Mouse (Mus musculus) MEL-GATA-1-ER (cell line): Measurements from ENCODE around the gene Negr1.

Source experiments
- DNase-seq: peaks from one replicate; pipeline ENCODE4 v3.0.0-alpha.2; 2012; ENCODE audit warnings: low read depth; ENCODE audit errors: extremely low read depth

Negr1 gene

GRCm38 (mm10) chr3:156901140-156901539 is 339.5 kb downstream of the Negr1 start:
- DNase-seq = no peak

DNA sequence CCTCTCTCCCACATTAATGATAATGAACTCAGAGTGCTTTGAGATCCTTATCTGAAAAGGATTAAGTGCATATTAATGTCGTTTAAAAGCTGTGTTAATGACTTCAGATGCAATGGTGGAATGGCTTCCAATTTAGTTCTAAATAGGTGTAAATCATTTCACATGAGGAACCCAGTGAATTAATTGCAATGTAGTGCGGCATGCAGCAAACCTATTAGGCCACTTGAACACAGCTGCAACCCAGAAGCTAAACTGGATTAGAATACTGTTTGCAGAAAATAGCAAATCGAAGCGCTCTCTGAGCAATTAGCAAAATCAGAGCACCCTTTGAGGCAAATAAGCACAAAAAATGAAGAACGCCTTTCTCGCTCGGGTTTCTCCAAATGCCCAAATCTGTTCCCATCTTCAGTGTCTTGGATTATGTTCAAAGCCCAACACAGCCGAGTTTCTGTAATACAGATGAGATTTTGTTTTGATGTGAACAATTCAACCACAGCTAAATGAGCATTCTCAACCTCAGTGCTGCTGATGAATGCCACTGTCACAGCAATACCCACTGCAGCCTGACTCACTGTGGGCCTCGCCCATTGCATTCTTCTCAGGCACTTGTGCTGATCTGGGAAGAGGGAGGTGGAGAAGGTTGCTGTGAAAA is 342.5 kb downstream of the Negr1 start:
- DNase-seq = no peak

DNA sequence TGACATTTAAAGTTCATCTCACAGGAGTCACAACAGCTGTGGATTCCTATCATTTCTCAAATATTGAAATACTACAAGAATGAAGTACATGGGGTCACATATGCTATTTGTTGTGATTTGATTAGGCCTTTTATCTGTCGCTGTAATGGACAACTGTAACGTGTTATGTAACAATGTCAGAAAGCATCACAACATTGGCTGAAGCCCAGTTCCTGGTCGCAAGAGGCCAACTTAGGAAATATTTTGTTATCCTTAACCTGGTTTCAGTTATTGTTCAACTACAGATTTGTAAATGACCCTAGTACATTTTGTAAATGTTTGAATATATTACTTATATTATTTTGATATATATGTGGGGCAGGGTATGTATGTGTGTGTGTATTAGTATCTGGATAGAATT is 351.2 kb downstream of the Negr1 start:
- DNase-seq = no peak

DNA sequence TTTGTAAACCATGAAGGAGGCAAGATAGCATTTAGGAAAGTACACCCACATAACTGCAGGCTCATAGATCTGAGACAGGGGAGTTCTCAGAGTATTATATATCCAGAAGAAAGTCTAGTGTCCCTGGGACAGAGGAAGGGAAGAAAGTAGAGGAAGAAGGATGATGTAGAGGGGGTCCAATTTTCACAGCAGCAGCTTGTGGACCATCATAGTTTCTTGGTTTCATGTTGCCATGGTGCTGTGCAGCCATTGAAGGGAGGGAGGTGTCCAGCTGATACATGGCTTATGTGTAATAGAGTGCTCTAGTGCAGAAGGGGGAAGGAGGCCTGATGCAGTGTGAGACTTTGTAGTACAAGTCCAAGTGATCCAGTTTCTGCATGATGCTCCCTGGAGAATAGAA is 359.8 kb downstream of the Negr1 start:
- DNase-seq = no peak

DNA sequence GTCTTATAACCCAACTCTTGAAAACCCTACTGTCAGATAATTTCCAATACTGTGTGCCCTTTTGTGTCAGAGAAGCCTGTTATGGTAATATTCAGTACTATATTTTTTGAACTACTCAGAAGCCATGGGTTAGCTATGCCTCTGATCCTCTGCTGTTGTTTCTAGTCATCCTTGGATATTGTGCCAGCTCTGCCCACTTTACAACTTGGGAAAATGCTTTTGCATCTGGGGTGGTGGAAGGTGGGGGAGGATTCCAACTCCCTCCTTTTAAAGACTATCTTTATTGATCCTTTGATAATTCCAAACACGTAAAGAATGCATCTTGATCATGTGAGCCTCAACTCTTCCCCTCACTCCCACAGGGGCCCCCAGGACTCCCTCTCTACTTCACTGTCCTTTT is 361.6 kb downstream of the Negr1 start:
- DNase-seq = no peak

DNA sequence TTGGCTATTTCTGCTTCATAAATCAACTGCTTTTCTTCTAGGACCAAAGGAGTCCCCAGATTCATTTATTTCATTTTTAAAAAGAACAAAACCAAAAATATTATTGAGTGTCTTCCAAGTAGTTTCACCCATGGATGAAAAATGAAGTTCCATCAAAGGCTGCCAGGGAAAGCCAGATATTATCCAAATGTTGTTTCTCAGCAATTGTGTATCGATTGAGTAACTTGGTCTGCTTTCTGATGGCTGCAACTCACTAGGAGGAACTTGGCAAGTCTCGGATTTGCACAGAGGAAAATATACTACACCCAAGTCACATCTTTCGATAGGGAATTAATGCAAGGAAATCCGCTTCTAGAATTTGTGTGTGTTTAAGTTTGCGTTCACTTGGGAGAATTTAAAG is 363.5 kb downstream of the Negr1 start:
- DNase-seq = no peak

DNA sequence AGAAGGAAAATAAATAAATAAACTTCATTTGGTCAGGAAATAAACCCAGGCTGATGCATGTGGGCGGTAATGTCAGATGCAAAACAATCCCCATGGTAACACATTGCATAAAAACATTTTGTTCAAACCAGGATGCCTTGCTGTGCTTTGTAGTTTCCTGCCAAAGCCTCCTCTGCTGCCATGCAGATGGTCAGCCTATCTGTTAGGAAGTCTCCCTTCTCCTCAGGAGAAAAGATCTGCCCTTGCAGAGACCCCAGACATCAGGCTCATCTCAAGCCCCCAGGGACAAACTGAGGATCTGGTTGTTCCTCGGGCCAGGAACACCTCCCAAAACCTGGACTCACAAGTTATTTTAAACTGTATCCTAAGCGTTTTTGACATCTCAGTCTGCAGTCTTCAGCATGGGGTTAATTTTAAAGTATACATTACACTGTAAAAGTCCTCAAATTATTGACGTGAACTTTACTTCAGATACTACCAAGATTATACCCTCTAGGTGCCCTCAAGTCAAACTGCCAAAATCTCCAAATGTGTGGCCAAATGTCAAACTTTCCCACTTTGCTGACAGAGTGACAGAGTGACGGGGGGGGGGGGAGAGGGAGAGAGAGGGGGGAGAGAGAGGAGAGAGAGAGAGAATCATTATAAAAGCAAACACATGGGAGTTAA is 366.9 kb downstream of the Negr1 start:
- DNase-seq = no peak

DNA sequence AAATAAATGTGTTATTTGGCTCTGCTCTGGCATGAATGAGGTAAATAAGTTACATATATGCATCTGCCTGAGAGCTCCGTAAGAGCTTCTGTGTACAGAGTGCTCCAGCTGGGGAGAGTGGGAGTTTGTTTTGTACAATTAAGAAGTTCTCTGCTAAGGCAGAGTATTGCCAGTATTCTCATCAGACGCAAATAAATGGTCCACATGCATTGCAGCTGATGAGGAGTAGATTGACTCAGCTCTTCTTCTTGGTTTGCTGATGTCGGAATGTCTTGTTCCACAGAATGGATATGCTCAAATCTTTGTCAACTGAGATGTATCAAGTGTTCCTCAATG is 367.4 kb downstream of the Negr1 start:
- DNase-seq = no peak

DNA sequence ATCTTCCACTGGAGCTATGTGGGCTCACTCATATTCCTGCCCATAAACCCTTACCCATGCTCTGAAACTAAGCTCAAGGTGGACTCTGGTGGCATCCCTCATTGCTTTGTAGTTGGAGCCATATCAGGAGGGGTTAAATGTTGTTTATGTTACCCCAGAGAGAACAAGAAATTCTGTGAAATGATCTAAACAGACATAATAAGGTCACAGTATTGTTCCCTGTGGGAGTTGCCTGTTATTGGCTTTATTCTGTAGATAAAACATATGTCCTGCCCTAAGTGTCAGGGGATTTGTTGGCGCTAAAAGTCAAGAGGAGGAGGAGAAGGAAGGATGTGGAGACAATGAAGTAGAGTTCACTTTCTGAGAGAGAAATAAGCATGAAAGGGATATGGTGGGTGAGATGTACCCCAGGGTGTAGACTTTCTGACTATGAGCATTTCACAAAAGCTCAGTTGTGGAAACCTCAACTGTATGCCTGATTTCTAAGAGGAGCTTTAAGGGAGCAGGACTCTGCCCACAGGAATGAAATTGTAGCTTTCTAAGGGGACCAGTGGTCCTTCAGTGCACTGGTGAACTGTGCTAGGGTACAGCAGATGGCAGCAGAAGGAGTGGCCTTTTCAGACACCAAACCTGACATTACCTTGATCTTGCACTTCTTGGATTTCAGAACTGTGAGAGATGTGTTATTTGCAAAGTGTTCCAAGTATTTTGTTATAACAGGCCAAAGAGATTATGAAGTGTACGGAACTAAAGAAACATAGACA is 368.3 kb downstream of the Negr1 start:
- no peak for DNase-seq

GRCm38 (mm10) chr3:156931011-156931410 is 369.4 kb downstream of the Negr1 start:
- no peak for DNase-seq

GRCm38 (mm10) chr3:156931540-156931939 is 369.9 kb downstream of the Negr1 start:
- DNase-seq = no peak

DNA sequence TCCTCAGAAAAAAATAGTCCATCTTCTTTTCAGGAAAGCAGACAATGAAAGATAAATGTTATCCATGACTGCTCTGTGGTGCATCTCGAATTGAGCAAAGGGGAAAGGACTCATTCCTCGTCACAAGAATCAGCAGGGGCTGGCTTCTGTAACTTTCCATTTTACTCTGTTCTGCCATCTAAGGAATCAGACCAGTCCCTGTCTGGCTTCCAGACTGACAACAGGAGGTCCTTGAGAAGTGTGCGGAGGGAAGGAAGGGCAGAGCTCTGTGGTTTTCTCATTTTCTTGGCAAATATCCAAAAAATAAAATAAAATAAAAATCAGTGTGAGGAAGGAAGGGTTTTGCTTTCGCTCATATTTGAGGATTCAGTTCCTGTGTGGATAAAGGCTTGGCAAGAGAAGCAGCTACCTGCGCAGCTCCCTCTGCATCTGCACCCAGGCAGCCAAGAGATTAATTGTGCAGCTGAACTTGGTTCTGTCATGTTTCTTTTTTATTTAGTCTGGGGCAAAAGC is 373.2 kb downstream of the Negr1 start:
- no peak for DNase-seq

DNA sequence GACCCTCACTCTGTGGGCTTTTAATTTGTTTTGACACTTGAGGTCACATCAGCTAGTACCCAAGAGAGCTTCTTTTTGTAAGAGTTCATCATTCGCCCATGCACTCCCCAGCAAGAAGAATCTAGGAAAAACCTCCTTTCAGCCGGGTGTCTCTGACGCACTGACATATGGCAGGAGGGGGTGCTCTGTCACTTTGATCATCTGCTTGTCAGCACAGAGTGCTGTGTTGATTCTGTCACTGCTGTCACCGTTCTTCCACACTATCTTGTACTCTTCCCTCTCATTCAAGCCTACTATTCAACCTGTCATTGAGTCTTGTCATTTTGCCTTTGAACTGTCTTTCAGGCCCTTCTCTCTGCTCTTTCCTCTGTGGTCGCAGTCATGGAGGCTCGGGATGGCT is 385.8 kb downstream of the Negr1 start:
- DNase-seq = no peak

DNA sequence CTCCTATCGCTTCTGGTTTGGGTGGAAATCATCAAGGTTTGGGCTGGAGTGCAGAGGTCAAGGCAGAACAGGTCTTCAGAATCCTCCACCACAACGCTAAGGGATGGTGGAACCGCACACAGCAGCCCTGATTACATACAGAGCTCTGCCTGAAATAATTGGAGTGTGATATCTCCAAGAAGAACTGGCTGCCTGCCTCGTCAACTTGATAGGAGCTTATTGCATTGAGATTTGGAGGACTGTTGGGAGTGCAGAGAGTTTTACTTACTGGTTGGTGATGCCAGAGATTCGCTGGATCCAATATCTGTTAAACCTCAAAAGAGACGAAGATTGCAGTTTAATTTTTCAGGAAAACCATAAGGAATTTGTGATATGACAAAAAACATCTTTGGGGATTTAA is 391.4 kb downstream of the Negr1 start:
- DNase-seq = no peak

DNA sequence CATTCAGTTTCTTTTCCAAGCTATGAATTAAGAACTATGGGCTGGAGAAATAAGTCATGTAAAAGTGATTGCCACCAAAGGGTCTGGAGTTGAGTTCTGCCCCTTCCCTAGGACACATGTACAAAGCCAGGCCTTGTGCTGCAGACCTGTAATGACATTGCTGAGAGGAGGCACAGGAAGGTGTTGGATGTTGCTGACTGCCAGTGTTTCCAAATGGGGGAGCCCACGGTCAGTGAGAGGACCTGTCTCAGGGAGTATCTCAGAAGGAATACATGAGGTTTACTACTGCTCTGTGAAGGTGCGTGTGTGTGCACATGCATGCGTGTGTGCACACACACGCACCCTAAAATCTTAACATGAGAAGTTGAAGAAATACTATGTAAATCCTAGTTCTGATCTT is 393.5 kb downstream of the Negr1 start:
- no peak for DNase-seq

GRCm38 (mm10) chr3:156958640-156959039 is 397.0 kb downstream of the Negr1 start:
- no peak for DNase-seq

DNA sequence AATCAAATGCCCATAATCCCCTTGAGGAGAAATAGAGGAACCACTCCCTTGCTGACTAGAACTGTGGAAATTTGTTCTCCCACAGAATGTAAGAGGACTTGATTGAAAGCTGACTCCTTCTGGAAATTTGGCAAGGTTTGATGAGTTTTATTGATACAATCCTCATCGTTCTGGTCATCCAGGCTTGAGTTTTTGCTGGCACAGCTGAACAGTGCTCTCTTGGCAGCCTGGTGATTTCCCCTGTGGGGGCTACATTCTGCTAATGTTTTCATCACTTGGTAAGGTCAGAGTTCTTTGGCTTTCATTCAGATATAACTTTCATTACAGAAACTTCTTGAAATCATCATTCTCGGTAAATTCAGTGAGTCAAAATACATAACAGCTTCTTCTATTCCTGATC is 407.2 kb downstream of the Negr1 start:
- no peak for DNase-seq

DNA sequence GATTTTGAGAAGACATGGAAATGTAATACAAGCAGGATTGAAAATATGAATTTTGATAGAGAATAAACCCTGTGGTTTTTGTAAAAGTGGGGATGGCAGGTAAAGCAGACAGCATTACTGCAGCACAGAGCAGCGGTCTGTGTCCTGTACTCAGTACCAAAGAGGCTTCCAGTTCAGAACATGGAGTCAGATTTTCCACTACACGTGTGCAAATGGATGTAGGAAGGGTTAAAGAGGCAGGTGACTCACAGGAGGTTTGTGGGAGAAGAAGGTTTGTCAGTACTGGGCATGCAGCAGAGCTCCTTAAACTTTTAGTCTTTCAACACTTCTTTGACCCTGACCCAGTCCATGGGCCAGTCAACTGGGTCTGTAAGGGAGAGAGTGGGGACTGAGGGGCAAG is 409.5 kb downstream of the Negr1 start:
- DNase-seq = no peak

DNA sequence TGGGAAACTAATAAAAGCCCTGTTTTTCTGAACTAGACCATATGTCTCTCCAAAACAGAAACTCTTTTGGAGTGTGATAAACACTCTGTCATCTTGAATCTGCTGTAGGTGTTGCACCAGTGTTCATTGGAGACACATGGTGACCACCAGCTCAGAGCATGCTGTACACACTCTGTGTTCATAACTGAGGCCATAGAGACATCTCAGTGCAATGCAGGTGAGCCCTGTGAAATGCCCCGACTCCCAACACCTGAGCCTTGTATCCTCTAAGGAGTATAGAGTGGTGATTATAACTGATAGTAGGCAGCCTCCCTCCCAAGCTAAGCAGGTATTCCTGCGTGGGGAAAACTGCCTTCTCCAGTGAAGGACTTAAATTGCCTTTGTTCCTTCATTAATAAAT is 415.2 kb downstream of the Negr1 start:
- no peak for DNase-seq

GRCm38 (mm10) chr3:156980042-156980716 is 418.6 kb downstream of the Negr1 start:
- DNase-seq = no peak

DNA sequence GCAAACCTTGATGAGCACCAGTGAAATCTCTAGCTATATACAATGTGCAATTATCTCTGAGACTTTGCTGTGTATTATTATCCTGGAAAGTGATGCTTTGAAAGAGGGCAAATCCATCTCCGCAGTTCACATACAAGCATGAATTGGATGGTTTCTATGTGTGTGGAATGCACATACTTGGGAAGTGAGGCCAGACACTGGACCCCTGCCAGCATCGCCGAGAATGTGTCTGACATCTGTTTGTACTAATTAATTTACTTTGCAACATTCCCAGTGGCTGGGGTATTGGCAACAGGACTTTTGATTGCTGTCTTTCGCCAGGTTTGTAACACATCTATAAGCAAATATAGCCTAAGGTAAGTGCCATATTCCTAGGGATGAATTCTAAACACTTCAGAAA is 420.5 kb downstream of the Negr1 start:
- DNase-seq = no peak

GRCm38 (mm10) chr3:156987113-156987512 is 425.5 kb downstream of the Negr1 start:
- DNase-seq = no peak
